Mouse (Mus musculus): ENCODE measurements around the gene Krtap14.

DNA sequence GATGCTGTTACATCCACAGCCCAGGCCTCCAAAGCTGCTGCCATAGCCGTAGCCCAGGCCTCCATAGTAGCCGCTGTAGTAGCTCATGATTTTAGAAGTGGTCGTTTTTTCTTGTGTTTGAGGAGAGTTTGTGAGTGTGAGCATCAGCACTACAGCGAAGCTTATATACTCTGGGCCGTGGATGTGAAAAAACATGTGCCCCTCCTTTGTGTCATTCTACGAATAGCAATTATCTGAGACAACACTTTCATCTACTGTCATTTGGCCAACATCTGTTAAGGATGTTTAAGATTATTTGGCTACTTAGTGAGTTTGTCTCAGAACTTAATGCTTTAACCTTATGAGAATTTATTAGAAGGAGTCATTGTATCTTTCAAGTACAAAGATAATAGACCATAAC, 43.4 kb upstream of the Krtap14 start, which contains the start of gene Krtap19-1:
- TF ChIP-seq CTCF (IDR thresholded peaks at IDR 0.05; ENCODE audit: low read depth) (no peak), EP300 (IDR thresholded peaks at IDR 0.05; ENCODE audit: low read depth) (no peak)
